Mouse (Mus musculus): ENCODE results near the gene Vmn1r58. TPM values are rescaled to one million over a fixed set of nuclear protein-coding genes. Genes with fewer than 3 reads are reported as not detected.
"Not testable (repeated sequence)": the region's sequence is repeated elsewhere in the genome, so short reads cannot be mapped to it uniquely, and the experiment has no call there.

The Vmn1r58 gene
- not detected in 2 replicates for polyA plus RNA-seq (2012; rRNA removed)

GRCm38 (mm10) chr7:5413296-5413695 is at the start of gene Vmn1r58:
TSS of gene Vmn1r58 (minus strand) at chr7:5413396.
- not testable (repeated sequence) for H3K4me1 ChIP-seq (ENCODE audit: control insufficient read depth, insufficient read depth, low read length); H3K27ac ChIP-seq (ENCODE audit: insufficient read depth, low read length); H3K4me3 ChIP-seq (ENCODE audit: insufficient read depth, low read length)

- no peak for TF ChIP-seq CTCF (IDR thresholded peaks at IDR 0.05; ENCODE audit: extremely low read depth, insufficient read depth, low read length)
- no peak for TF ChIP-seq POLR2A (IDR thresholded peaks at IDR 0.05; ENCODE audit: extremely low read depth, insufficient read depth, low read length)
- no peak within 1 kb of the TSS for H3K27ac ChIP-seq (ENCODE audit: insufficient read depth, low read length)
- H3K4me3 ChIP-seq (ENCODE audit: insufficient read depth, low read length), result no peak within 1 kb of the TSS
- no peaks in the 10 kb centered on the region for H3K4me1 ChIP-seq (ENCODE audit: control insufficient read depth, insufficient read depth, low read length)
Measured at GRCm38 (mm10) chr7:5456674-5457073, 43.5 kb upstream of the Vmn1r58 start, which contains the start of gene Vmn1r59. TSS of gene Vmn1r59 (minus strand) at chr7:5456774.

- H3K4me1 ChIP-seq (ENCODE audit: control insufficient read depth, insufficient read depth, low read length); H3K27ac ChIP-seq (ENCODE audit: insufficient read depth, low read length); H3K4me3 ChIP-seq (ENCODE audit: insufficient read depth, low read length): not testable (repeated sequence)
Measured at GRCm38 (mm10) chr7:5454011-5454410, 40.8 kb upstream of the Vmn1r58 start.

- Histone ChIP-seq H3K4me3 (ENCODE audit: insufficient read depth, low read length) (no peak overlapping the region), H3K4me1 (ENCODE audit: control insufficient read depth, insufficient read depth, low read length) (no peaks in the 10 kb centered on the region), H3K27ac (ENCODE audit: insufficient read depth, low read length) (no peak overlapping the region)
- TF ChIP-seq POLR2A (IDR thresholded peaks at IDR 0.05; ENCODE audit: extremely low read depth, insufficient read depth, low read length) (no peak), CTCF (IDR thresholded peaks at IDR 0.05; ENCODE audit: extremely low read depth, insufficient read depth, low read length) (no peak)
Measured at GRCm38 (mm10) chr7:5448627-5449026, 35.4 kb upstream of the Vmn1r58 start.

GRCm38 (mm10) chr7:5406201-5406600 is 7.0 kb downstream of the Vmn1r58 start:
- no peak for TF ChIP-seq POLR2A (IDR thresholded peaks at IDR 0.05; ENCODE audit: extremely low read depth, insufficient read depth, low read length)
- TF ChIP-seq CTCF (IDR thresholded peaks at IDR 0.05; ENCODE audit: extremely low read depth, insufficient read depth, low read length), result no peak
- Histone ChIP-seq H3K4me1 (ENCODE audit: control insufficient read depth, insufficient read depth, low read length) (no peaks in the 10 kb centered on the region), H3K4me3 (ENCODE audit: insufficient read depth, low read length) (no peak overlapping the region), H3K27ac (ENCODE audit: insufficient read depth, low read length) (no peak overlapping the region)

GRCm38 (mm10) chr7:5366724-5367123 is 46.5 kb downstream of the Vmn1r58 start:
- TF ChIP-seq POLR2A (IDR thresholded peaks at IDR 0.05; ENCODE audit: extremely low read depth, insufficient read depth, low read length) (no peak), CTCF (IDR thresholded peaks at IDR 0.05; ENCODE audit: extremely low read depth, insufficient read depth, low read length) (no peak)
- H3K4me3 ChIP-seq (ENCODE audit: insufficient read depth, low read length), result no peak overlapping the region
- H3K4me1 ChIP-seq (ENCODE audit: control insufficient read depth, insufficient read depth, low read length), result no peaks in the 10 kb centered on the region

GRCm38 (mm10) chr7:5363599-5363998 is 49.6 kb downstream of the Vmn1r58 start:
- Histone ChIP-seq H3K4me1 (ENCODE audit: control insufficient read depth, insufficient read depth, low read length) (no peaks in the 10 kb centered on the region), H3K27ac (ENCODE audit: insufficient read depth, low read length) (no peak overlapping the region), H3K4me3 (ENCODE audit: insufficient read depth, low read length) (no peak overlapping the region)
- TF ChIP-seq POLR2A (IDR thresholded peaks at IDR 0.05; ENCODE audit: extremely low read depth, insufficient read depth, low read length), result no peak
- TF ChIP-seq CTCF (IDR thresholded peaks at IDR 0.05; ENCODE audit: extremely low read depth, insufficient read depth, low read length), result no peak

More at GRCm38 (mm10) chr7:5366724-5367123, 46.5 kb downstream of the Vmn1r58 start:
- H3K27ac ChIP-seq (ENCODE audit: insufficient read depth, low read length), result no peak overlapping the region

Other genes with a start within 250 kb of the Vmn1r58 start
- gene Vmn1r56, start 216.6 kb downstream of the Vmn1r58 start, polyA plus RNA-seq (2012; rRNA removed), result not detected in 2 replicates
- gene Vmn1r57, start 194.9 kb downstream of the Vmn1r58 start, polyA plus RNA-seq (2012; rRNA removed), result not detected in 2 replicates
- not detected in 2 replicates for gene Gm5065, start 62.9 kb downstream of the Vmn1r58 start, polyA plus RNA-seq (2012; rRNA removed)
- gene Nlrp2, start 62.4 kb downstream of the Vmn1r58 start, polyA plus RNA-seq (2012; rRNA removed), result not detected in 2 replicates
- not detected in 2 replicates for gene Vmn1r59, start 43.4 kb upstream of the Vmn1r58 start, polyA plus RNA-seq (2012; rRNA removed)
- not detected in 2 replicates for gene Vmn2r28, start 80.6 kb upstream of the Vmn1r58 start, polyA plus RNA-seq (2012; rRNA removed)
- not detected in 2 replicates for gene Vmn1r60, start 133.9 kb upstream of the Vmn1r58 start, polyA plus RNA-seq (2012; rRNA removed)
- gene Vmn1r61, start 199.9 kb upstream of the Vmn1r58 start, polyA plus RNA-seq (2012; rRNA removed), result not detected in 2 replicates